Comparison of ENCODE assay signal across 8 mouse cellular contexts in the genomic region with DNA sequence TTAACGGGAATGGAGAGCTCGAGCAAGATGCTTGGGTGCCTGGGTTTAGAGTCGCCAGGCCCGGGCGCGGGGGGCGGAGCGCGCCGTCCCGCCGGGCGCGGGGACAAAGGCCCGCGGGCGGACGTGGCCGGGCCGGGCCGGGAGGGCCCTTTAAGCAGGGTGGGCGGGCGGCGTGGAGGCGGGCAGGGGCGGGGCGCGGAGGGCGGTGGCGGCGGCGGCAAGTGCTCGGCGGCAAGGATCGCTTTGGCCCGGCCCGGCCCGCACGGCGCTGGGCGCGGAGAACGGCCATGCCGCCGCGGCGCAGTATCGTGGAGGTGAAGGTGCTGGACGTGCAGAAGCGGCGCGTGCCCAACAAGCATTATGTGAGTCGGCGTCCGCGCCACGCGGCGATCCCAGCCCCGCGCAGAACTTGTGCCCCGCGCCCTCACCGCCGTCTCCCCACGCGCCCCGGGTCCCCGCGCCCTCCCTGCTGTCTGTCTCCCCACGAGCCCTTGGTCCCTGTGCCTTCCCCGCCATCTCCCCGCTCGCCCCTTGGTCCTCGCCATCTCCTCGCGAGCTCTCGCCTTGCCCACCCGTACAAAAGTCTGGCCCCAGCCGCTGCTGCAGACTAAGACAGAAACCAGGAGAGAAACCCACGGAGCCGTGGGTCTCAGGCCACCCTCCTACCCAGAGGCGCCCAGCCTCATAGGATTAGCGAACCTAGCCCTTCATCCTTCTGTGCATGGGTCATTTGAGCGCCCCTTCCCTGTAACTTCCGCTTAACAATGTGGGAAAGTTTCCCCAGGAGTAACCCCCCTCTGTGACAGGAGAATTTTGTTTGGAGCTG. TPM values are rescaled to one million over a fixed set of nuclear protein-coding genes. Genes with fewer than 3 reads are reported as not detected.
DNase-seq lines count a peak whose midpoint lies in the region; ATAC-seq and TF ChIP-seq lines count a peak whose summit lies in the region.

Gene Sh3pxd2b, plus strand, starts transcription at position 214 of the 826 bp plus-strand sequence.

- no peak for TF ChIP-seq POLR2A in bone marrow, adult 2 months (IDR thresholded peaks at IDR 0.05; ENCODE audit: borderline replicate concordance, control insufficient read depth, low read depth, low read length)

- H3K36me3 ChIP-seq in forebrain, embryonic 13.5 days (ENCODE audit: poor library complexity, severe bottlenecking) = peaks cover 21% of the 10 kb centered on the region
- peaks cover 20% of the 10 kb centered on the region for H3K36me3 ChIP-seq in hindbrain, embryonic 13.5 days
- 0 out of 2 replicates have a peak, but pooled peaks cover 4% of the 10 kb centered on the region for H3K36me3 ChIP-seq in stomach, postnatal 0 days (ENCODE audit: control insufficient read depth, insufficient read depth, low read length)

- H3K4me3 ChIP-seq in layer of hippocampus, adult 2 months = peak within 1 kb of the TSS; percentile 73
- peak within 1 kb of the TSS; percentile 58 for H3K4me3 ChIP-seq in bone marrow, adult 2 months (replicated peaks; ENCODE audit: control insufficient read depth, low read depth, low read length)
- peak within 1 kb of the TSS; percentile 79 for H3K4me3 ChIP-seq in forebrain, embryonic 13.5 days
- peak within 1 kb of the TSS; percentile 81 for H3K4me3 ChIP-seq in hindbrain, embryonic 13.5 days
- H3K4me3 ChIP-seq in stomach, postnatal 0 days (ENCODE audit: low read depth, low read length) = peak within 1 kb of the TSS; percentile 86

- ATAC-seq in forebrain, embryonic 13.5 days = peak; percentile 87
- ATAC-seq in hindbrain, embryonic 13.5 days (ENCODE audit: low FRiP score) = peak; percentile 81
- ATAC-seq in megakaryocyte progenitor cell, adult 5-6 weeks (replicated peaks; ENCODE audit: poor library complexity) = peak; percentile 10; the same call in 1 of the 2 replicates
- peak; percentile 63 for ATAC-seq in stomach, postnatal 0 days (ENCODE audit: low FRiP score, low TSS enrichment)

- H3K9me3 ChIP-seq in forebrain, embryonic 13.5 days (replicated peaks) = no peaks in the 10 kb centered on the region
- H3K9me3 ChIP-seq in hindbrain, embryonic 13.5 days = no peaks in the 10 kb centered on the region
- H3K9me3 ChIP-seq in stomach, postnatal 0 days (ENCODE audit: control insufficient read depth, low read length) = no peaks in the 10 kb centered on the region

- TF ChIP-seq CTCF in layer of hippocampus, adult 2 months (conservative IDR thresholded peaks at IDR 0.05) = no peak
- no peak for TF ChIP-seq CTCF in bone marrow, adult 2 months (IDR thresholded peaks at IDR 0.05; ENCODE audit: control insufficient read depth, insufficient read depth, low read length)
- TF ChIP-seq CTCF in stomach, postnatal 0 days (IDR thresholded peaks at IDR 0.05; ENCODE audit: low read depth) = no peak

- H3K4me2 ChIP-seq in forebrain, embryonic 13.5 days = peak within 1 kb of the TSS; percentile 84
- H3K4me2 ChIP-seq in hindbrain, embryonic 13.5 days = peak within 1 kb of the TSS; percentile 92
- peak within 1 kb of the TSS; percentile 88 for H3K4me2 ChIP-seq in stomach, postnatal 0 days (replicated peaks; ENCODE audit: low read depth)

- DNase-seq in layer of hippocampus, adult 2 months (ENCODE audit: low spot score in 2 of 2) = peak in 1 of 2 experiments; percentile 42
- no peak for DNase-seq in layer of hippocampus, adult 9-11 months
- DNase-seq in left cerebral cortex, postnatal 25 days (ENCODE audit: low spot score in 2 of 2) = peak in 1 of 2 experiments; percentile 45
- DNase-seq in stomach, postnatal 0 days (ENCODE audit: low spot score) = peak; percentile 87

- H3K4me1 ChIP-seq in bone marrow, adult 2 months (ENCODE audit: control insufficient read depth, insufficient read depth, low read length) = no peaks in the 10 kb centered on the region
- H3K4me1 ChIP-seq in forebrain, embryonic 13.5 days = peaks cover 34% of the 10 kb centered on the region
- peaks cover 41% of the 10 kb centered on the region for H3K4me1 ChIP-seq in hindbrain, embryonic 13.5 days (replicated peaks)
- peaks cover 6% of the 10 kb centered on the region for H3K4me1 ChIP-seq in stomach, postnatal 0 days (replicated peaks; ENCODE audit: control insufficient read depth, insufficient read depth)

- H3K27me3 ChIP-seq in forebrain, embryonic 13.5 days = no peaks in the 10 kb centered on the region
- no peaks in the 10 kb centered on the region for H3K27me3 ChIP-seq in hindbrain, embryonic 13.5 days
- no peaks in the 10 kb centered on the region for H3K27me3 ChIP-seq in stomach, postnatal 0 days (ENCODE audit: control insufficient read depth, insufficient read depth, low read length)

- H3K27ac ChIP-seq in layer of hippocampus, adult 2 months = peak within 1 kb of the TSS; percentile 76
- H3K27ac ChIP-seq in bone marrow, adult 2 months (ENCODE audit: control insufficient read depth, insufficient read depth, low read depth, low read length, poor library complexity) = no peak within 1 kb of the TSS
- H3K27ac ChIP-seq in forebrain, embryonic 13.5 days = peak within 1 kb of the TSS; percentile 73
- H3K27ac ChIP-seq in hindbrain, embryonic 13.5 days = peak within 1 kb of the TSS; percentile 90
- peak within 1 kb of the TSS; percentile 88 for H3K27ac ChIP-seq in stomach, postnatal 0 days (replicated peaks)

- no peak for TF ChIP-seq EP300 in stomach, postnatal 0 days (optimal IDR thresholded peaks at IDR 0.05)

- WGBS in bone marrow, adult 2 months = 2% methylated on average over 70 of the region's 86 CpGs
- WGBS in forebrain, embryonic 13.5 days = 1% methylated on average over 69 of the region's 86 CpGs
- WGBS in hindbrain, embryonic 13.5 days = 0% methylated on average over 51 of the region's 86 CpGs
- WGBS in stomach, postnatal 0 days = under 1% methylated on average over 44 of the region's 86 CpGs

- intact Hi-C loops in left cerebral cortex, postnatal 25 days (cut with DNase I) = no loop called here

- H3K9ac ChIP-seq in forebrain, embryonic 13.5 days = peak within 1 kb of the TSS; percentile 96
- H3K9ac ChIP-seq in hindbrain, embryonic 13.5 days = peak within 1 kb of the TSS; percentile 95
- H3K9ac ChIP-seq in stomach, postnatal 0 days (ENCODE audit: low read length) = peak within 1 kb of the TSS; percentile 90

RNA-seq across cellular contexts. Expression of gene Sh3pxd2b, which starts in this region (rescaled TPM):
- 10 to 100 TPM; 10.2 to 11.1 TPM for total RNA-seq in layer of hippocampus, adult 2 months (2021)
- polyA plus RNA-seq in bone marrow, adult 2 months (2011; ENCODE audit: insufficient read depth, insufficient read length, low replicate concordance, missing spikeins) = 1.6 and 1.7 TPM in 2 replicates
- polyA plus RNA-seq in forebrain, embryonic 13.5 days (2015; fragmentation: Nextera tagmentation; extraction: Ambion mirVana) = 15.7 and 18.6 TPM in 2 replicates
- 21.3 and 23.1 TPM in 2 replicates for polyA plus RNA-seq in hindbrain, embryonic 13.5 days (2015; fragmentation: Nextera tagmentation; extraction: Ambion mirVana)
- 10 to 100 TPM; 12.4 to 15.3 TPM for total RNA-seq in left cerebral cortex, postnatal 25 days (2021)
- 6.1 and 7.2 TPM in 2 replicates for total RNA-seq in megakaryocyte progenitor cell, adult 5-6 weeks (2015)
- 1.7 and 2.4 TPM in 2 replicates for total RNA-seq in megakaryocyte progenitor cell, adult 5-6 weeks (2017)
- polyA plus RNA-seq in stomach, postnatal 0 days (2015; fragmentation: Nextera tagmentation; extraction: Ambion mirVana) = 4.8 and 5.0 TPM in 2 replicates

Comparison
In these comparisons a context has a peak if more than half of its experiments do, and no peak if none do; other contexts are left out.
1. ATAC-seq: peak in every context shown above with its lines; median percentile 87 in forebrain, embryonic 13.5 days; 81 in hindbrain, embryonic 13.5 days; 63 in stomach, postnatal 0 days; 10 in megakaryocyte progenitor cell, adult 5-6 weeks.